ENCODE assay signal across 8 mouse cellular contexts in the genomic region with DNA sequence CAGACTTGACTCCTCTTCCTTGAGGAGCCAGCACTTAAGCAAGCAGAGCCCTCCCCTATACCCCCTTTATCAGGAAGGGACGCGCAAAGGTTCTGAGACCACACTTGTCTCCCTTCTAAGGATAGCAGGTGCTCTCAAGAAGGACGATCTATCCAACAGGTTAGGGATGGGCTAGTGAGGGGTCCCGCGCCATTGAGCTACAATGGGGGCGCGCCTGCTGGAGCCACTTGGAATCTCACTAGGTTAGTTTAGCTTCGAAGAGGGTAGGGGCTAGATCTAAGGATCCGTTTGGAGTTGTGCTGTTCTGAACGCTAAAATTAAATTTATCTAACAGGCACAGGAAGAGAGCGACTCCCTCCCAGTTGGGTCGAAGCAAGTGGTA. TPM values are rescaled to one million over a fixed set of nuclear protein-coding genes. Genes with fewer than 3 reads are reported as not detected.
DNase-seq lines count a peak whose midpoint lies in the region; ATAC-seq and TF ChIP-seq lines count a peak whose summit lies in the region.

No protein-coding gene starts in this region.

- no peak for TF ChIP-seq CTCF in bone marrow, adult 2 months (IDR thresholded peaks at IDR 0.05; ENCODE audit: control insufficient read depth, insufficient read depth, low read length)

- peak overlapping the region; percentile 96 for H3K4me2 ChIP-seq in kidney, embryonic 15.5 days
- H3K4me2 ChIP-seq in heart, embryonic 16.5 days (ENCODE audit: low read depth, low read length) = peak overlapping the region; percentile 94

- DNase-seq in kidney, postnatal 4 days = no peak
- no peak for DNase-seq in layer of hippocampus, adult 18-20 months (ENCODE audit: low spot score in 2 of 2)
- DNase-seq in left cerebral cortex, postnatal 10 days (ENCODE audit: extremely low spot score in 1 of 2, low spot score in 2 of 2) = no peak

- H3K36me3 ChIP-seq in kidney, embryonic 15.5 days = no peaks in the 10 kb centered on the region
- no peaks in the 10 kb centered on the region for H3K36me3 ChIP-seq in heart, embryonic 16.5 days (ENCODE audit: control insufficient read depth, insufficient read depth)

- TF ChIP-seq POLR2A in bone marrow, adult 2 months (IDR thresholded peaks at IDR 0.05; ENCODE audit: borderline replicate concordance, control insufficient read depth, low read depth, low read length) = no peak

- H3K9me3 ChIP-seq in kidney, embryonic 15.5 days (replicated peaks) = no peaks in the 10 kb centered on the region
- peaks cover 4% of the 10 kb centered on the region; the same call in 1 of the 2 replicates for H3K9me3 ChIP-seq in heart, embryonic 16.5 days (replicated peaks; ENCODE audit: control insufficient read depth, low read length)

- peaks cover 6% of the 10 kb centered on the region for H3K27me3 ChIP-seq in kidney, embryonic 15.5 days
- 0 out of 2 replicates have a peak, but pooled peaks cover 2% of the 10 kb centered on the region for H3K27me3 ChIP-seq in heart, embryonic 16.5 days (ENCODE audit: control insufficient read depth, insufficient read depth, low read length)

- intact Hi-C loops in left cerebral cortex, postnatal 10 days (cut with DNase I) = loop anchor here (5.0 kb wide), 1 partner anchor 254 kb away; no protein-coding TSS in a partner anchor

- H3K27ac ChIP-seq in kidney, embryonic 15.5 days = peak overlapping the region; percentile 77; the same call in 1 of the 2 replicates
- H3K27ac ChIP-seq in bone marrow, adult 2 months (ENCODE audit: control insufficient read depth, insufficient read depth, low read depth, low read length, poor library complexity) = peak overlapping the region; percentile 94
- H3K27ac ChIP-seq in heart, embryonic 16.5 days (ENCODE audit: low read length) = peak overlapping the region; percentile 92

- H3K9ac ChIP-seq in kidney, embryonic 15.5 days = peak overlapping the region; percentile 66
- H3K9ac ChIP-seq in heart, embryonic 16.5 days (ENCODE audit: low read length) = peak overlapping the region; percentile 89

- H3K4me1 ChIP-seq in kidney, embryonic 15.5 days = peaks cover 42% of the 10 kb centered on the region
- H3K4me1 ChIP-seq in bone marrow, adult 2 months (ENCODE audit: control insufficient read depth, insufficient read depth, low read length) = peaks cover 2% of the 10 kb centered on the region
- peaks cover 25% of the 10 kb centered on the region for H3K4me1 ChIP-seq in heart, embryonic 16.5 days (ENCODE audit: control insufficient read depth, insufficient read depth, low read length)

- ATAC-seq in kidney, embryonic 15.5 days (replicated peaks; ENCODE audit: low FRiP score) = 0 out of 2 replicates have a peak, but pooled peaks have one; percentile 15
- ATAC-seq in heart, embryonic 16.5 days (replicated peaks; ENCODE audit: extremely low read depth, insufficient read depth, low FRiP score) = no peak
- peak; percentile 13 for ATAC-seq in megakaryocyte progenitor cell, adult 5-6 weeks (replicated peaks; ENCODE audit: poor library complexity)
- no peak for ATAC-seq in CD4-positive, CD25-positive, alpha-beta regulatory T cell, adult 4 months

- H3K4me3 ChIP-seq in kidney, embryonic 15.5 days (replicated peaks) = peak overlapping the region; percentile 90
- peak overlapping the region; percentile 79 for H3K4me3 ChIP-seq in bone marrow, adult 2 months (replicated peaks; ENCODE audit: control insufficient read depth, low read depth, low read length)
- H3K4me3 ChIP-seq in heart, embryonic 16.5 days (ENCODE audit: low read length) = peak overlapping the region; percentile 86

- under 1% methylated on average over 12 of the region's 12 CpGs for WGBS in kidney, embryonic 15.5 days
- WGBS in bone marrow, adult 2 months = under 1% methylated on average over 12 of the region's 12 CpGs
- under 1% methylated on average over 12 of the region's 12 CpGs for WGBS in heart, embryonic 16.5 days

RNA-seq across cellular contexts. Expression of a gene that starts 0.9 kb away (rescaled TPM):
- 2.6 and 2.9 TPM in 2 replicates for polyA plus RNA-seq in kidney, embryonic 15.5 days (2015; fragmentation: Nextera tagmentation; extraction: Ambion mirVana)
- 10.4 and 16.2 TPM in 2 replicates for polyA plus RNA-seq in bone marrow, adult 2 months (2011; ENCODE audit: insufficient read depth, insufficient read length, low replicate concordance, missing spikeins)
- 9.6 and 11.1 TPM in 2 replicates for polyA plus RNA-seq in heart, embryonic 16.5 days (2015; fragmentation: Nextera tagmentation; extraction: Ambion mirVana)
- 24.4 and 25.6 TPM in 2 replicates for total RNA-seq in megakaryocyte progenitor cell, adult 5-6 weeks (2015)
- 10.7 and 13.5 TPM in 2 replicates for total RNA-seq in megakaryocyte progenitor cell, adult 5-6 weeks (2017)
- polyA plus RNA-seq in CD4-positive, CD25-positive, alpha-beta regulatory T cell, adult 4 months (2017; shearing (Covaris generic)) = 1 to 10 TPM; 7.0 to 8.1 TPM
- 10 to 100 TPM; 70.0 to 70.8 TPM for total RNA-seq in layer of hippocampus, adult 18-20 months (2021)
- 1 to 10 TPM; 8.1 to 8.2 TPM for total RNA-seq in left cerebral cortex, postnatal 10 days (2021)

Comparison
In these comparisons a context has a peak if more than half of its experiments do, and no peak if none do; other contexts are left out.
1. ATAC-seq: peak in kidney, embryonic 15.5 days (single experiment) and megakaryocyte progenitor cell, adult 5-6 weeks (single experiment); none in heart, embryonic 16.5 days (single experiment) and CD4-positive, CD25-positive, alpha-beta regulatory T cell, adult 4 months (single experiment).
2. Peak in every context shown above with its lines, with median percentiles within 50 percentile points of each other: H3K27ac ChIP-seq and H3K4me3 ChIP-seq.